Mouse (Mus musculus): ENCODE measurements around the gene Gtf3c2. TPM values are rescaled to one million over a fixed set of nuclear protein-coding genes. Genes with fewer than 3 reads are reported as not detected.

Gtf3c2 gene
- total RNA-seq, 1 experiment, result 73.8 TPM

GRCm38 (mm10) chr5:31199321-31199892 lies 19.5 kb upstream of the Gtf3c2 start:
- TF ChIP-seq ZC3H11A (IDR thresholded peaks at IDR 0.05; ENCODE audit: borderline replicate concordance, low read depth, low read length) (no peak), MAFK (IDR thresholded peaks at IDR 0.05; ENCODE audit: insufficient read depth, low read depth, low read length) (no peak), CHD2 (IDR thresholded peaks at IDR 0.05; ENCODE audit: low read depth, low read length) (no peak), ZNF384 (IDR thresholded peaks at IDR 0.05; ENCODE audit: low read depth, low read length) (no peak), HCFC1 (IDR thresholded peaks at IDR 0.05; ENCODE audit: borderline replicate concordance, insufficient read depth, low read length) (no peak)
- in situ Hi-C loops (cut with MboI; ENCODE audit: low sequenced_read_pairs in 2 of 2, unreplicated experiment in 2 of 2), result no loop called here
- H3K4me3 ChIP-seq (ENCODE audit: insufficient read depth in 1 of 2, low read depth in 1 of 2, low read length in 2 of 2, poor library complexity in 1 of 2, severe bottlenecking in 1 of 2), result no peak overlapping the region
- no peak overlapping the region for H3K9ac ChIP-seq (ENCODE audit: insufficient read depth, low read depth, low read length, poor library complexity, severe bottlenecking)
- H3K4me1 ChIP-seq (ENCODE audit: control insufficient read depth in 2 of 2, insufficient read depth in 2 of 2, low read length in 2 of 2, poor library complexity in 1 of 2), result peaks cover 10 to 11% of the 10 kb centered on the region in 2 experiments
- H3K27ac ChIP-seq (ENCODE audit: insufficient read depth, low read depth, low read length, poor library complexity, severe bottlenecking), result no peak overlapping the region
- H3K9me3 ChIP-seq (ENCODE audit: control insufficient read depth, insufficient read depth, low read depth, low read length), result no peaks in the 10 kb centered on the region
- peaks cover 58% of the 10 kb centered on the region for H3K36me3 ChIP-seq (ENCODE audit: control insufficient read depth, insufficient read depth, low read length, poor library complexity, severe bottlenecking)
- no peak for DNase-seq (ENCODE audit: low read depth, low spot score)

- in situ Hi-C loops (cut with MboI; ENCODE audit: low sequenced_read_pairs in 2 of 2, unreplicated experiment in 2 of 2), result no loop called here
- Histone ChIP-seq H3K4me3 (ENCODE audit: insufficient read depth in 1 of 2, low read depth in 1 of 2, low read length in 2 of 2, poor library complexity in 1 of 2, severe bottlenecking in 1 of 2) (no peak overlapping the region), H3K9ac (ENCODE audit: insufficient read depth, low read depth, low read length, poor library complexity, severe bottlenecking) (no peak overlapping the region), H3K36me3 (ENCODE audit: control insufficient read depth, insufficient read depth, low read length, poor library complexity, severe bottlenecking) (peaks cover 54% of the 10 kb centered on the region), H3K4me1 (ENCODE audit: control insufficient read depth in 2 of 2, insufficient read depth in 2 of 2, low read length in 2 of 2, poor library complexity in 1 of 2) (peaks cover 11 to 12% of the 10 kb centered on the region in 2 experiments), H3K27ac (ENCODE audit: insufficient read depth, low read depth, low read length, poor library complexity, severe bottlenecking) (no peak overlapping the region), H3K9me3 (ENCODE audit: control insufficient read depth, insufficient read depth, low read depth, low read length) (no peaks in the 10 kb centered on the region)
- DNase-seq (ENCODE audit: low read depth, low spot score), result no peak
- TF ChIP-seq CHD2 (IDR thresholded peaks at IDR 0.05; ENCODE audit: low read depth, low read length) (no peak), ZC3H11A (IDR thresholded peaks at IDR 0.05; ENCODE audit: borderline replicate concordance, low read depth, low read length) (no peak), HCFC1 (IDR thresholded peaks at IDR 0.05; ENCODE audit: borderline replicate concordance, insufficient read depth, low read length) (no peak), ZNF384 (IDR thresholded peaks at IDR 0.05; ENCODE audit: low read depth, low read length) (no peak), MAFK (IDR thresholded peaks at IDR 0.05; ENCODE audit: insufficient read depth, low read depth, low read length) (no peak)
These were observed 18.8 kb upstream of the Gtf3c2 start for GRCm38 (mm10) chr5:31198616-31199320.

- peaks cover 11 to 12% of the 10 kb centered on the region in 2 experiments for H3K4me1 ChIP-seq (ENCODE audit: control insufficient read depth in 2 of 2, insufficient read depth in 2 of 2, low read length in 2 of 2, poor library complexity in 1 of 2)
- DNase-seq (ENCODE audit: low read depth, low spot score), result no peak
- peaks cover 53% of the 10 kb centered on the region for H3K36me3 ChIP-seq (ENCODE audit: control insufficient read depth, insufficient read depth, low read length, poor library complexity, severe bottlenecking)
- in situ Hi-C loops (cut with MboI; ENCODE audit: low sequenced_read_pairs in 2 of 2, unreplicated experiment in 2 of 2), result no loop called here
- TF ChIP-seq HCFC1 (IDR thresholded peaks at IDR 0.05; ENCODE audit: borderline replicate concordance, insufficient read depth, low read length), result no peak
- no peak for TF ChIP-seq MAFK (IDR thresholded peaks at IDR 0.05; ENCODE audit: insufficient read depth, low read depth, low read length)
- H3K9me3 ChIP-seq (ENCODE audit: control insufficient read depth, insufficient read depth, low read depth, low read length), result no peaks in the 10 kb centered on the region
- no peak overlapping the region for H3K27ac ChIP-seq (ENCODE audit: insufficient read depth, low read depth, low read length, poor library complexity, severe bottlenecking)
- no peak overlapping the region for H3K9ac ChIP-seq (ENCODE audit: insufficient read depth, low read depth, low read length, poor library complexity, severe bottlenecking)
- no peak overlapping the region for H3K4me3 ChIP-seq (ENCODE audit: insufficient read depth in 1 of 2, low read depth in 1 of 2, low read length in 2 of 2, poor library complexity in 1 of 2, severe bottlenecking in 1 of 2)
These were observed 18.2 kb upstream of the Gtf3c2 start for GRCm38 (mm10) chr5:31198170-31198569.

GRCm38 (mm10) chr5:31197072-31197471 lies 17.1 kb upstream of the Gtf3c2 start:
- in situ Hi-C loops (cut with MboI; ENCODE audit: low sequenced_read_pairs in 2 of 2, unreplicated experiment in 2 of 2), result no loop called here
- Histone ChIP-seq H3K36me3 (ENCODE audit: control insufficient read depth, insufficient read depth, low read length, poor library complexity, severe bottlenecking) (peaks cover 48% of the 10 kb centered on the region), H3K9me3 (ENCODE audit: control insufficient read depth, insufficient read depth, low read depth, low read length) (no peaks in the 10 kb centered on the region), H3K9ac (ENCODE audit: insufficient read depth, low read depth, low read length, poor library complexity, severe bottlenecking) (no peak overlapping the region), H3K4me3 (ENCODE audit: insufficient read depth in 1 of 2, low read depth in 1 of 2, low read length in 2 of 2, poor library complexity in 1 of 2, severe bottlenecking in 1 of 2) (no peak overlapping the region), H3K4me1 (ENCODE audit: control insufficient read depth in 2 of 2, insufficient read depth in 2 of 2, low read length in 2 of 2, poor library complexity in 1 of 2) (peaks cover 11 to 12% of the 10 kb centered on the region in 2 experiments), H3K27ac (ENCODE audit: insufficient read depth, low read depth, low read length, poor library complexity, severe bottlenecking) (no peak overlapping the region)
- TF ChIP-seq ZNF384 (IDR thresholded peaks at IDR 0.05; ENCODE audit: low read depth, low read length) (no peak), MAFK (IDR thresholded peaks at IDR 0.05; ENCODE audit: insufficient read depth, low read depth, low read length) (no peak), HCFC1 (IDR thresholded peaks at IDR 0.05; ENCODE audit: borderline replicate concordance, insufficient read depth, low read length) (no peak), CHD2 (IDR thresholded peaks at IDR 0.05; ENCODE audit: low read depth, low read length) (no peak), ZC3H11A (IDR thresholded peaks at IDR 0.05; ENCODE audit: borderline replicate concordance, low read depth, low read length) (no peak)
- no peak for DNase-seq (ENCODE audit: low read depth, low spot score)

All from ES-E14 (cell line).